Mouse (Mus musculus) liver, adult (tissue): ENCODE measurements around the gene Tapbp.

Source experiments
- GATA4 ChIP-seq: IDR thresholded peaks from 2 replicates; pipeline ENCODE4 v1.6.1; 2014; ENCODE audit warnings: mild to moderate bottlenecking, low read length; ENCODE audit not compliant: insufficient replicate concordance

Gene Tapbp

DNA sequence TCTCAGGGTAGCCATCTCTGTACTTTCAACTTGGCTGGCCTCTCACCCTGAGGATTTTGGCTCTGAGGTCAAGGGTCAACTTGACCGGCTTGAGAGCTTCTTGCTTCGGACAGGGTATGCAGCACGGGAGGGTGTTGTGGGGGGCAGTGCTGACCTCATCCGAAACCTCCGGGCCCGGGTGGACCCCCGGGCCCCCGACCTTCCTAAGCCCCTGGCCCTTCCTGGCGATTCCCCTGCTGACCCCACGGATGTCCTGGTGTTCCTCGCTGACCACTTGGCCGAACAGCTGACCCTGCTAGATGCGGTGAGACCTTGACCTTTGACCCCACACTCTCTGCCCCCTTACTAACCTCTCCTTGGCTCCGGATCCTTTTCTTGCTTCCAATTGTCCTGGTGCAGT, 16.7 kb downstream of the Tapbp start:
- TF ChIP-seq GATA4: no peak

- TF ChIP-seq GATA4: no peak
These were observed 17.3 kb downstream of the Tapbp start for GRCm38 (mm10) chr17:33932970-33933369.

- no peak for TF ChIP-seq GATA4
These were observed 19.8 kb downstream of the Tapbp start for GRCm38 (mm10) chr17:33935422-33936055.

DNA sequence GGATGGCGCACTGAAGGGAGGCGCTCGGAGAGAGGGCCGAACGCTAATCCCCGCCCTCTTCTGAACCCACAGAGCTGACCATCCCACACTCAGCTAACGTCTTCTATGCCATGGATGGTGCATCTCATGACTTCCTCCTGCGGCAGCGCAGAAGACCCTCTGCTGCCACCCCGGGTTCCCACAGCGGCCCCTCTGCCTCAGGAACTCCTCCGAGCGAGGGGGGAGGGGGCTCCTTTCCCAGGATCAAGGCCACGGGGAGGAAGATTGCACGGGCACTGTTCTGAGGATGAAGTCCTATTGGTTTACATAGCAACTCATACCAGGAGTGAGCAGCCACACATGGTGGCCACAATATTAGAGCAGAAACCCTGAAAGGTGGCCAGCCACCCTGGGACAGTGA, 21.3 kb downstream of the Tapbp start:
- no peak for TF ChIP-seq GATA4

DNA sequence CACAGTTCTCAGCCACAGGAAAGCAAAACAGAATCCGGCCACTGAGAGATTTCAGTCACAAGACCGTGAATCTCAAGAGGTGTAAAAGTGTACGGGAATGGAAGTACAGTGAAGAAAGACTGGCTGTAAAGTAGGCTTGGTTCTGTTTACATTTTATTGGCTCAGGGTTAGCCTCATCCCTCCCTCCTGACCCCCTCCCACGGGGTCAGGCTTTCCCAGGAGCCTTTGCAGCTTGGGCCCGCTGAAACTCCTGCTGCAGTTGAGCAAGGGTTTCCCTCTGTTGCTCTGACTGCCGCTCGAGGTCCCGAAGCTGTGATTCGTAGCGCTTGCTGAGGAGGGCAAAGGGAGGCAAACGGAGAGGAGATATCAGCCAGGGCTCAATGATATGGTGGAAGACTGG, 23.1 kb downstream of the Tapbp start:
- TF ChIP-seq GATA4: no peak

GRCm38 (mm10) chr17:33940206-33940805, 24.6 kb downstream of the Tapbp start, which contains the start of the genes Pfdn6 and Wdr46:
Gene Pfdn6, minus strand, starts transcription at chr17:33940343.
Gene Wdr46, plus strand, starts transcription at chr17:33940660.
- peak; percentile 82; the same call in 1 of the 2 replicates for TF ChIP-seq GATA4

GRCm38 (mm10) chr17:33940981-33941380, 25.3 kb downstream of the Tapbp start:
- no peak for TF ChIP-seq GATA4

GRCm38 (mm10) chr17:33941381-33941780, 25.7 kb downstream of the Tapbp start:
- TF ChIP-seq GATA4: no peak

GRCm38 (mm10) chr17:33943454-33943853, 27.8 kb downstream of the Tapbp start:
- TF ChIP-seq GATA4: no peak

DNA sequence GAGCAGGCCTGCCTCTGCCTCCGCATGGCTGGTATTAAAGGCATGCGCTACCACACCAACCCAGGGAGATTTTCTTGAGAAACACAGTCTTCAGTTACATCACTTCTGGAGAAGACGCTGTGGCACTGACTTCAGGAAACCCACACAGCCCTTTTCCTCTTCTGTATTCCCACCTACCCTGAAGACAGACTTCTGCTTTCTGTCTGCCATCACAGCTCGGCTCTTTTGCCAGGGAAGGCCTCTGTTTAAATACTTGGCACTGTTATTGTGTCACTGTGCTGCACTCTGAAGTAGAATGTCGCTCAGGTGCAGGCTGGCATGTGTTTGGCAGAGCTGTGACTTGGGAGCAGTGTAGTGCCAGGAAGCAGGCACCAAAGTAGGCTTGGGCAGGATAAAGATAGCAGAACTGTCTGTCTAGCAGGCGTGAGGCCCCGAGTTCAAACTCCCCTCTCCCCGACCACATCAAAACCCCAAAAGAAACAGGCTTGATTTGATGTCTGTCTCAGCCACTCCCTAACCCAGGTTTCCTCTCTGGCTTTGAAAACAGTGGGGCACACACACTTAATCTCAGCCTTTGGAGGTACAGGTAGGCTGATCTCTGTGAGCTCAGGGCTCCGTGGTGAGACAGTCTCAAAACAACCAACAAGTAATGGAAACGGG, 31.9 kb downstream of the Tapbp start:
- no peak for TF ChIP-seq GATA4

DNA sequence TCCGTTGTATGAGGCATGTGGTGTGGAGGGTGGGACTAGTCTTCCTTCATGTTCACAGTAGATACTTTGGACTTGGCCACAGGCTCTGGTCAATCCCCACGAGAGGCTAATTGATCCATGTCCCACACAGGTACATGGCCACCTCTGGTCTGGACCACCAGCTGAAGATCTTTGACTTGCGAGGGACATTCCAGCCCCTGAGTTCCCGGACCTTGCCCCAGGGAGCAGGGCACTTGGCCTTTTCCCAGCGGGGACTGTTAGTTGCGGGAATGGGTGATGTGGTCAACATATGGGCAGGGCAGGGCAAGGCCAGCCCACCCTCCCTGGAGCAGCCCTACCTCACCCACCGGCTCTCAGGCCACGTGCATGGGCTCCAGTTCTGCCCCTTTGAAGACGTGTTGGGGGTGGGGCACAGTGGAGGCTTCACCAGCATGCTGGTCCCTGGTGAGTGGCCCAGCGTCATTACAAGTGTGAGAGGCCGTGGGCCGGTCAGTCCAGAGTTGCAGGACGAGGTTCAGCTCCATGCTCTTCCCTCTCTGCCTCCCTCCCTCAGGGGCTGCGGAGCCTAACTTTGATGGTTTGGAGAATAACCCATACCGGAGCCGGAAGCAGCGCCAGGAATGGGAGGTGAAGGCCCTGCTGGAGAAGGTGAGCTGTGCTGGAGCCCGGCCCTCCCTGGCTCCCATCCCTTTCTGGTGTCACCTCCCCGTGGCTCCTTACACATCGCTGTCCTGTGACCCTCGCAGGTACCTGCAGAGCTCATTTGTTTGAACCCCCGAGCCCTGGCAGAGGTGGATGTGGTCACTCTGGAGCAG, 32.6 kb downstream of the Tapbp start:
- no peak for TF ChIP-seq GATA4

DNA sequence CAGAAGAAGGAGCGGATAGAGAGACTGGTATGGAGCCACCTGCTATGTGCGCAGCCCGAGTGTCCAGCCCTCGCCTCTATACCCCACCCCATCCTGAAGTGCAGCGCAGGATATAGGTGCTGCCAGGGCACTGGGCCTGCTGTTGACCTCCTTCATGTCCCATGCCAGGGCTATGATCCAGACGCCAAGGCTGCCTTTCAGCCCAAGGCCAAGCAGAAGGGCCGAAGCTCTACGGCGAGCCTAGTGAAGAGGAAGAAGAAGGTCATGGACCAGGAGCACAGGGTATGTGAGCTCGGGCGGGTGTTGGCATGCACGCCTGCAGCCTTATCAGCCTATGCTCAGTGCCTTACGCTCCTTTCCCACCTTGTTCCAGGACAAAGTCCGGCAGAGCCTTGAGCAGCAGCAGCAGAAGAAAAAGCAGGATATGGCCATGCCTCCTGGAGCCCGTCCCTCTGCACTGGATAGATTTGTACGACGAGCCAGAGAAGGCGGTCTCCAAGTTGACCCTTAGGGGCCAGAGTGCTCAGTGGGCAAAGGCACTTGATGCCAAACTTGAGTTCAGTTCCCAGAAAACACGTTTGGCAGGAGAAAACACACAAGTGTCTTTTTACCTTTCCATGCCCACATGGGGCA, 33.3 kb downstream of the Tapbp start:
- TF ChIP-seq GATA4: no peak

GRCm38 (mm10) chr17:33950131-33950625, 34.5 kb downstream of the Tapbp start:
- TF ChIP-seq GATA4: no peak

GRCm38 (mm10) chr17:33951021-33951946, 35.6 kb downstream of the Tapbp start, which contains the start of gene B3galt4:
Gene B3galt4, minus strand, starts transcription at chr17:33951488.
- no peak for TF ChIP-seq GATA4
